Mouse (Mus musculus) hindbrain, postnatal 0 days (tissue): ENCODE measurements around the gene Tirap. TPM values are rescaled to one million over a fixed set of nuclear protein-coding genes. Genes with fewer than 3 reads are reported as not detected.

Experiments used
- ATAC-seq: fragments of 200-750 bp; cut with Nextera tagmentation; 2 replicates; pipeline ENCODE4 v1.8.0; 2017; ENCODE audit warnings: mild to moderate bottlenecking, moderate TSS enrichment, moderate library complexity
- DNase-seq: peaks from one replicate; pipeline ENCODE4 v3.0.0-alpha.2; 2015; ENCODE audit warnings: low spot score
- H3K27ac ChIP-seq: fragments of 300-500 bp; sonication (generic); 2 replicates; pipeline ENCODE4 v1.5.1; 2014; ENCODE audit warnings: mild to moderate bottlenecking
- H3K27me3 ChIP-seq: fragments of 300-500 bp; sonication (generic); 2 replicates; pipeline ENCODE4 v1.6.1; 2014; ENCODE audit warnings: low read length, mixed read lengths; ENCODE audit not compliant: insufficient read depth
- H3K36me3 ChIP-seq: fragments of 300-500 bp; sonication (generic); 2 replicates; pipeline ENCODE4 v1.6.1; 2014; ENCODE audit warnings: low read length, mixed read lengths; ENCODE audit not compliant: insufficient read depth
- H3K4me1 ChIP-seq: fragments of 300-500 bp; sonication (generic); 2 replicates; pipeline ENCODE4 v1.6.1; 2014; ENCODE audit warnings: antibody characterized with exemption, low read length, mixed read lengths; ENCODE audit not compliant: insufficient read depth
- H3K4me2 ChIP-seq: fragments of 300-500 bp; sonication (generic); 2 replicates; pipeline ENCODE4 v1.6.1; 2014; ENCODE audit warnings: low read depth, mild to moderate bottlenecking, low read length, moderate library complexity, mixed read lengths
- H3K4me3 ChIP-seq: fragments of 300-500 bp; sonication (generic); 2 replicates; pipeline ENCODE4 v1.5.1; 2014; ENCODE audit warnings: low read length
- H3K9ac ChIP-seq: fragments of 300-500 bp; sonication (generic); replicated peaks from 2 replicates; pipeline ENCODE4 v1.6.1; 2014; ENCODE audit warnings: mild to moderate bottlenecking, low read length, moderate library complexity, mixed read lengths
- H3K9me3 ChIP-seq: fragments of 300-500 bp; sonication (generic); 2 replicates; pipeline ENCODE4 v1.6.1; 2016; ENCODE audit warnings: low read length, mixed read lengths
- CTCF ChIP-seq: IDR thresholded peaks from 2 replicates; pipeline ENCODE4 v1.5.1; 2016; ENCODE audit warnings: antibody characterized with exemption, control low read depth, low read depth
- WGBS: fragments of 180-500 bp; shearing (Covaris S2); extraction: QIAGEN DNeasy Blood & Tissue Kit; methylation state at CpG from one replicate; pipeline ENCODE4 v1.1.7; 2014; 5-methylcytosine and 5-hydroxymethylcytosine counted together
- polyA plus RNA-seq: library from polyadenylated mRNA; unstranded; fragments of >200 nt; fragmentation: Nextera tagmentation; extraction: Ambion mirVana; gene quantifications from 2 replicates; pipeline ENCODE4 v1.2.1, GENCODE M21; 2015
- total RNA-seq: library from RNA; depleted of rRNA; stranded (reverse); fragments of >200 nt; gene quantifications from 2 replicates; pipeline ENCODE4 v1.2.3, GENCODE M21; 2014

The Tirap gene
- total and polyA plus RNA-seq, 2 experiments from 2014 or later = 2.8 to 3.4 TPM

- Histone ChIP-seq H3K27me3 (no peaks in the 10 kb centered on the region), H3K4me2 (no peak overlapping the region), H3K4me1 (no peaks in the 10 kb centered on the region; the same call in 1 of the 2 replicates), H3K27ac (no peak overlapping the region), H3K36me3 (no peaks in the 10 kb centered on the region), H3K4me3 (no peak overlapping the region), H3K9ac (no peak overlapping the region), H3K9me3 (no peaks in the 10 kb centered on the region)
- TF ChIP-seq CTCF = no peak
- DNase-seq (no peak), ATAC-seq (no peak)
- 72% methylated on average over 11 of the region's 11 CpGs for WGBS
Measured at GRCm38 (mm10) chr9:35192983-35193542, 7.0 kb downstream of the Tirap start.

GRCm38 (mm10) chr9:35188700-35189099 is 11.4 kb downstream of the Tirap start:
- TF ChIP-seq CTCF = peak; percentile 37
- Histone ChIP-seq H3K4me2 (peak overlapping the region; percentile 42), H3K9me3 (no peaks in the 10 kb centered on the region), H3K9ac (no peak overlapping the region), H3K36me3 (no peaks in the 10 kb centered on the region), H3K27me3 (no peaks in the 10 kb centered on the region), H3K27ac (no peak overlapping the region), H3K4me1 (no peaks in the 10 kb centered on the region; the same call in 1 of the 2 replicates), H3K4me3 (no peak overlapping the region)
- WGBS = 36% methylated on average over 22 of the region's 22 CpGs
- DNase-seq (peak; percentile 79), ATAC-seq (peak; percentile 68)

- no peak for TF ChIP-seq CTCF
- ATAC-seq (no peak), DNase-seq (no peak)
- Histone ChIP-seq H3K27ac (no peak overlapping the region), H3K9ac (no peak overlapping the region), H3K4me1 (no peaks in the 10 kb centered on the region; the same call in 1 of the 2 replicates), H3K9me3 (no peaks in the 10 kb centered on the region), H3K36me3 (no peaks in the 10 kb centered on the region), H3K4me3 (no peak overlapping the region), H3K4me2 (no peak overlapping the region), H3K27me3 (no peaks in the 10 kb centered on the region)
- WGBS = 89% methylated on average over 10 of the region's 10 CpGs
Measured at GRCm38 (mm10) chr9:35187351-35187903, 12.7 kb downstream of the Tirap start.

- H3K4me2 ChIP-seq = no peak overlapping the region
- ATAC-seq (no peak), DNase-seq (no peak)
- H3K4me3 ChIP-seq = no peak overlapping the region
- no peaks in the 10 kb centered on the region for H3K9me3 ChIP-seq
- H3K9ac ChIP-seq = no peak overlapping the region
- no peaks in the 10 kb centered on the region for H3K36me3 ChIP-seq
- no peaks in the 10 kb centered on the region for H3K27me3 ChIP-seq
- no peak overlapping the region for H3K27ac ChIP-seq
- no peak for TF ChIP-seq CTCF
- no peaks in the 10 kb centered on the region; the same call in 1 of the 2 replicates for H3K4me1 ChIP-seq
- whole genome bisulfite sequencing = 90% methylated on average over 3 of the region's 4 CpGs
Measured at GRCm38 (mm10) chr9:35186430-35186829, 13.7 kb downstream of the Tirap start.

GRCm38 (mm10) chr9:35183359-35183758 is 16.7 kb downstream of the Tirap start:
- H3K27ac ChIP-seq = no peak overlapping the region
- H3K9ac ChIP-seq = no peak overlapping the region
- H3K9me3 ChIP-seq = no peaks in the 10 kb centered on the region
- H3K36me3 ChIP-seq = no peaks in the 10 kb centered on the region
- H3K27me3 ChIP-seq = no peaks in the 10 kb centered on the region
- ATAC-seq = no peak
- no peak overlapping the region for H3K4me3 ChIP-seq
- WGBS = 72% methylated on average over 5 of the region's 5 CpGs
- no peaks in the 10 kb centered on the region for H3K4me1 ChIP-seq
- no peak for TF ChIP-seq CTCF
- no peak for DNase-seq
- H3K4me2 ChIP-seq = no peak overlapping the region

GRCm38 (mm10) chr9:35182832-35183231 is 17.3 kb downstream of the Tirap start:
- H3K27me3 ChIP-seq = no peaks in the 10 kb centered on the region
- ATAC-seq (no peak), DNase-seq (no peak)
- H3K4me1 ChIP-seq = no peaks in the 10 kb centered on the region
- no peaks in the 10 kb centered on the region for H3K9me3 ChIP-seq
- H3K4me3 ChIP-seq = no peak overlapping the region
- H3K36me3 ChIP-seq = no peaks in the 10 kb centered on the region
- no peak overlapping the region for H3K27ac ChIP-seq
- no peak overlapping the region for H3K9ac ChIP-seq
- H3K4me2 ChIP-seq = no peak overlapping the region
- 86% methylated on average over 2 of the region's 2 CpGs for WGBS
- no peak for TF ChIP-seq CTCF

- no peaks in the 10 kb centered on the region for H3K9me3 ChIP-seq
- WGBS = 44% methylated on average over 14 of the region's 14 CpGs
- H3K27me3 ChIP-seq = no peaks in the 10 kb centered on the region
- ATAC-seq = peak; percentile 9; the same call in 1 of the 2 replicates
- H3K9ac ChIP-seq = peak overlapping the region; percentile 60
- H3K36me3 ChIP-seq = no peaks in the 10 kb centered on the region; the same call in 1 of the 2 replicates
- H3K27ac ChIP-seq = peak overlapping the region; percentile 93
- no peak for TF ChIP-seq CTCF
- peaks cover 9% of the 10 kb centered on the region; the same call in 1 of the 2 replicates for H3K4me1 ChIP-seq
- no peak for DNase-seq
- peak overlapping the region; percentile 73 for H3K4me3 ChIP-seq
- H3K4me2 ChIP-seq = peak overlapping the region; percentile 94
Measured at GRCm38 (mm10) chr9:35176124-35176659, 23.9 kb downstream of the Tirap start.
